In the genomic region with DNA sequence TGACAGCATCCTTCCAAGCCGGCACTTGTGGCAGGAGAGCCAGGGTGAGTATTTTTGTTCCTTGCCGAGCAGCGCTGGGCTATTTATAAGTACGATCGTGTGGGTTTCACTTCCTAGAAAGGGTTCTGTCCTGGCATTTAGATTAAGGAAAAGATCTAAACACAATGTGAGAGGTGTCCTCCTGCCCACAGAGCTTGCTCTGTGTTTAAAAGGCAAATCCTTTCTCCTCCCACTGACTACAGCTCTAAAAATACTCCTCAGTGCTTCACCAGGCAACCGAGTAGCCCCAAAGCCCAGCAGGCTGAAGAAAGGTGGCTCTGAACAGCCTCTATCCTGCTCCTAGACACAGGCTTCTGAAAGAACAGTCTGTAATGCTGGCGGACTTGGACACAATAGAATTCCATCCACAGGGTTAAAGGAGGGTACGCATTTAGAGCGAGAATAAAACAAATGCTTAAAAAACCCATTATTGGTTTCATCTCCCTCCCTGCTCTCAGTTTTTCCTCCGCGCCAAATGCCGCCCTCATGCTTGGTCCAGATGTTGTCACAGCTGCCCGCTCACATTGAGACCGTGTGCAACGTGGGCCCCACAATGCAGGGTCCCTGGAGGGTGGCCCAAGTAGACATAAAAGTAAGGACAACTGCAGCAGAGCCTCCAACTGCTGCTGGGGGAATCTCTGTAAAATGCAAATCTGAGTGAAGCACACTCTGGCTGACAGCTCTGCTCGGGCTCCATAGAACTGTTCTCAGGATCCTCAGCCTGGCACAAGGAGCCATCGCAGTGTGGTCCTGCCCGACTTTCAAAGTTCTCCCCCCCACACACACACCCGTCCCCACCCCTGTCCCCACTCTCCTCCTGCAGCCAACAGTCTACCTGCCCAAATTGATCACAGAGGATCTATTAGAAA, we compare ENCODE assay signal across 10 mouse cellular contexts.
DNase-seq lines count a peak whose midpoint lies in the region; ATAC-seq lines count a peak whose summit lies in the region.
"Had no signal": no experiment of that assay in that cellular context is flagged by ENCODE, and none has a peak within 500 bp of the region (broad histone marks: within the 10 kb centered on the region; RNA-seq: fewer than 3 reads in every experiment).

No protein-coding gene starts in this region.

- peaks cover 57% of the 10 kb centered on the region for H3K27me3 ChIP-seq in kidney, embryonic 16.5 days (ENCODE audit: insufficient read depth, low read length)
- H3K27me3 ChIP-seq in embryonic facial prominence, embryonic 11.5 days (ENCODE audit: control insufficient read depth, insufficient read depth, low read length), result peaks cover 3% of the 10 kb centered on the region; the same call in 1 of the 2 replicates
- peaks cover 6% of the 10 kb centered on the region for H3K27me3 ChIP-seq in hindbrain, embryonic 12.5 days
- peaks cover 70% of the 10 kb centered on the region for H3K27me3 ChIP-seq in midbrain, embryonic 13.5 days

- H3K4me3 ChIP-seq in kidney, embryonic 16.5 days (ENCODE audit: low read length), result no peak overlapping the region
- no peak overlapping the region for H3K4me3 ChIP-seq in embryonic facial prominence, embryonic 11.5 days (ENCODE audit: low read depth, low read length)
- no peak overlapping the region for H3K4me3 ChIP-seq in hindbrain, embryonic 12.5 days
- H3K4me3 ChIP-seq in midbrain, embryonic 13.5 days (replicated peaks), result no peak overlapping the region
- H3K4me3 ChIP-seq: erythroblast, embryonic 14.5 days had no signal

- DNase-seq in kidney, postnatal 4 days, result no peak
- DNase-seq in embryonic facial prominence, embryonic 11.5 days (ENCODE audit: low spot score), result no peak
- no peak for DNase-seq in urinary bladder, adult 2 months (ENCODE audit: low spot score)
- no peak for DNase-seq in adrenal gland, adult 8-10 months
- DNase-seq: lung, postnatal 36 days had no signal

- no peaks in the 10 kb centered on the region for H3K9me3 ChIP-seq in kidney, embryonic 16.5 days (ENCODE audit: low read length)
- H3K9me3 ChIP-seq in embryonic facial prominence, embryonic 11.5 days (replicated peaks; ENCODE audit: control insufficient read depth, low read length), result no peaks in the 10 kb centered on the region
- H3K9me3 ChIP-seq in hindbrain, embryonic 12.5 days (replicated peaks), result no peaks in the 10 kb centered on the region
- no peaks in the 10 kb centered on the region for H3K9me3 ChIP-seq in midbrain, embryonic 13.5 days

- ATAC-seq in kidney, embryonic 16.5 days (ENCODE audit: low FRiP score, low TSS enrichment), result no peak
- ATAC-seq in embryonic facial prominence, embryonic 11.5 days (replicated peaks; ENCODE audit: insufficient number of reproducible peaks, low FRiP score, low TSS enrichment, low read depth), result no peak
- ATAC-seq in hindbrain, embryonic 12.5 days (ENCODE audit: low FRiP score), result no peak
- 0 out of 2 replicates have a peak, but pooled peaks have one; percentile 34 for ATAC-seq in midbrain, embryonic 13.5 days
- ATAC-seq in monocyte, adult 5-6 weeks (replicated peaks; ENCODE audit: insufficient number of reproducible peaks, low FRiP score, low TSS enrichment, poor library complexity, severe bottlenecking), result no peak

- H3K27ac ChIP-seq in kidney, embryonic 16.5 days (ENCODE audit: low read length), result peak overlapping the region; percentile 32; the same call in 1 of the 2 replicates
- peak overlapping the region; percentile 11; the same call in 1 of the 2 replicates for H3K27ac ChIP-seq in embryonic facial prominence, embryonic 11.5 days (replicated peaks; ENCODE audit: low read depth, low read length)
- peak overlapping the region; percentile 1; the same call in 1 of the 2 replicates for H3K27ac ChIP-seq in hindbrain, embryonic 12.5 days
- peak overlapping the region; percentile 58 for H3K27ac ChIP-seq in midbrain, embryonic 13.5 days

- no peaks in the 10 kb centered on the region for H3K36me3 ChIP-seq in kidney, embryonic 16.5 days (ENCODE audit: insufficient read depth, low read length)
- no peaks in the 10 kb centered on the region for H3K36me3 ChIP-seq in embryonic facial prominence, embryonic 11.5 days (replicated peaks; ENCODE audit: control insufficient read depth, insufficient read depth, low read depth, low read length)
- H3K36me3 ChIP-seq in hindbrain, embryonic 12.5 days, result no peaks in the 10 kb centered on the region
- H3K36me3 ChIP-seq in midbrain, embryonic 13.5 days, result no peaks in the 10 kb centered on the region

- 42% methylated on average over 19 of the region's 19 CpGs for WGBS in kidney, embryonic 16.5 days
- WGBS in embryonic facial prominence, embryonic 11.5 days, result 36% methylated on average over 19 of the region's 19 CpGs
- WGBS in hindbrain, embryonic 12.5 days, result 23% methylated on average over 19 of the region's 19 CpGs
- 14% methylated on average over 19 of the region's 19 CpGs for WGBS in midbrain, embryonic 13.5 days

- peak overlapping the region; percentile 28 for H3K4me2 ChIP-seq in kidney, embryonic 16.5 days (replicated peaks; ENCODE audit: low read depth, low read length)
- H3K4me2 ChIP-seq in embryonic facial prominence, embryonic 11.5 days (ENCODE audit: low read depth, low read length), result peak overlapping the region; percentile 10; the same call in 1 of the 2 replicates
- peak overlapping the region; percentile 32 for H3K4me2 ChIP-seq in hindbrain, embryonic 12.5 days (replicated peaks)
- H3K4me2 ChIP-seq in midbrain, embryonic 13.5 days (replicated peaks), result peak overlapping the region; percentile 35

- H3K9ac ChIP-seq in kidney, embryonic 16.5 days (replicated peaks; ENCODE audit: low read length), result peak overlapping the region; percentile 42; the same call in 1 of the 2 replicates
- peak overlapping the region; percentile 19; the same call in 1 of the 2 replicates for H3K9ac ChIP-seq in embryonic facial prominence, embryonic 11.5 days (replicated peaks; ENCODE audit: low read length)
- peak overlapping the region; percentile 33; the same call in 1 of the 2 replicates for H3K9ac ChIP-seq in hindbrain, embryonic 12.5 days
- peak overlapping the region; percentile 40; the same call in 1 of the 2 replicates for H3K9ac ChIP-seq in midbrain, embryonic 13.5 days (replicated peaks)

- peaks cover 8% of the 10 kb centered on the region for H3K4me1 ChIP-seq in kidney, embryonic 16.5 days (ENCODE audit: insufficient read depth, low read length)
- H3K4me1 ChIP-seq in embryonic facial prominence, embryonic 11.5 days (ENCODE audit: control insufficient read depth, insufficient read depth, low read length), result no peaks in the 10 kb centered on the region; the same call in none of the 2 replicates
- H3K4me1 ChIP-seq in hindbrain, embryonic 12.5 days, result peaks cover 53% of the 10 kb centered on the region
- peaks cover 71% of the 10 kb centered on the region for H3K4me1 ChIP-seq in midbrain, embryonic 13.5 days (replicated peaks)

Comparison
In these comparisons a context has a peak if more than half of its experiments do, and no peak if none do; other contexts are left out.
1. H3K27ac ChIP-seq: peak in every context shown above with its lines; median percentile 58 in midbrain, embryonic 13.5 days; 32 in kidney, embryonic 16.5 days; 11 in embryonic facial prominence, embryonic 11.5 days; 1 in hindbrain, embryonic 12.5 days.